Comparison of ENCODE assay signal across 7 mouse cellular contexts in the genomic region with DNA sequence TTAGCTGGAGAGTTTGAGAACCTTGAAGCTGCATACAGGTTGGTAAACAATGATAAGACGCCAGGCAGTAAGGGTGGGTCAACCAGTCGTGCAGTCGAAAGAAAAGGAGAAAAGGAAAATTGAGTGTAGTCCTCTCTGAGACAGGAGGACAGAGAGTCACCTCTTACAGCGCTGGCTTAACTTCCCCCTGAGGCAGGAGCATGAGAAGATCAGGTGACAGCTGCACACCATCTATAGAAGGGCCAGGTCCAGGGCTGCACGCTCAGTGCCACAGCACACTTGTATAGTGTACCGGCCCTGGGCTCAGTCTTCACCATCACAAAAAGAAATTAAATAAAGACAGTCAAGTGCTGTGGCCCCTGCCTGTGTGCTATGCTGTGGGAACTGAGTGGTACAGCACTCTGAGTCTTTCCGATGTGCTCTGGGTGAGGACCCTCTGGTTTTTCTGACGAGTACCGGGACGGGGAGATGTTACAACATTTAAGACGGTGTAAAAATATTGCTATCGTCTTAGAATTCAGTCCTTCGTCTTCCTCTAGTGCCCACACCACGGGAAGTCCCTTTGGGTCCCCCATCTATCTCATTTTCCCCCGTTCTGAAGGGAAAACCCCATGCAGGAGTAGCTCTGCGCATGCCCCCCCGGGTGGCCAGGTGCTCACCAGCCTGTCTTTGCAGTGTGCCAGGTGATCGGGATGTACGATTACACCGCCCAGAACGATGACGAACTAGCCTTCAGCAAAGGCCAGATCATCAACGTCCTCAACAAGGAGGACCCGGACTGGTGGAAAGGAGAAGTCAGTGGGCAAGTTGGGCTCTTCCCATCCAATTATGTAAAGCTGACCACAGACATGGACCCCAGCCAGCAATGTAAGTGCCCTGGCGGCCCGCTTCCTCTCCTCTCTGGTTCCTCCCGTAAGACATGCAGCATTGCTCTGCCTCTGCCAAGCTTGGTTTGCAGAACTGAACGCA.
DNase-seq lines count a peak whose midpoint lies in the region; ATAC-seq and TF ChIP-seq lines count a peak whose summit lies in the region.

No protein-coding gene starts in this region.

- no peaks in the 10 kb centered on the region for H3K4me1 ChIP-seq in midbrain, embryonic 13.5 days (replicated peaks)
- H3K4me1 ChIP-seq in midbrain, embryonic 10.5 days = no peaks in the 10 kb centered on the region; the same call in 1 of the 2 replicates
- H3K4me1 ChIP-seq in bone marrow macrophage, adult 2 months (ENCODE audit: control insufficient read depth, insufficient read depth, low read length) = peaks cover 63% of the 10 kb centered on the region
- H3K4me1 ChIP-seq in embryonic facial prominence, embryonic 15.5 days = peaks cover 5% of the 10 kb centered on the region; the same call in 1 of the 2 replicates

- H3K4me2 ChIP-seq in midbrain, embryonic 13.5 days (replicated peaks) = no peak overlapping the region
- H3K4me2 ChIP-seq in embryonic facial prominence, embryonic 15.5 days (replicated peaks) = no peak overlapping the region

- TF ChIP-seq CTCF in bone marrow macrophage, adult 2 months (IDR thresholded peaks at IDR 0.05; ENCODE audit: low read depth, low read length) = no peak

- DNase-seq in midbrain, embryonic 10.5 days (ENCODE audit: low spot score) = no peak
- peak; percentile 73 to 78 for DNase-seq in lung, adult 18-20 months
- DNase-seq in spleen, postnatal 14 days (ENCODE audit: low spot score in 2 of 2) = peak; percentile 32 to 39
- no peak for DNase-seq in ovary, adult 18-20 months (ENCODE audit: low spot score)

- WGBS in midbrain, embryonic 13.5 days = 96% methylated on average over 28 of the region's 28 CpGs
- 95% methylated on average over 28 of the region's 28 CpGs for WGBS in midbrain, embryonic 10.5 days
- 79% methylated on average over 28 of the region's 28 CpGs for WGBS in embryonic facial prominence, embryonic 15.5 days

- H3K4me3 ChIP-seq in midbrain, embryonic 13.5 days (replicated peaks) = no peak overlapping the region
- H3K4me3 ChIP-seq in midbrain, embryonic 10.5 days = no peak overlapping the region
- peak overlapping the region; percentile 49 for H3K4me3 ChIP-seq in bone marrow macrophage, adult 2 months (ENCODE audit: insufficient read depth, low read length)
- no peak overlapping the region for H3K4me3 ChIP-seq in embryonic facial prominence, embryonic 15.5 days (replicated peaks)

- H3K9me3 ChIP-seq in midbrain, embryonic 13.5 days = no peaks in the 10 kb centered on the region
- no peaks in the 10 kb centered on the region for H3K9me3 ChIP-seq in midbrain, embryonic 10.5 days (replicated peaks)
- H3K9me3 ChIP-seq in embryonic facial prominence, embryonic 15.5 days (replicated peaks) = no peaks in the 10 kb centered on the region

- H3K27ac ChIP-seq in midbrain, embryonic 13.5 days = peak overlapping the region; percentile 22
- no peak overlapping the region for H3K27ac ChIP-seq in midbrain, embryonic 10.5 days (replicated peaks)
- peak overlapping the region; percentile 93 for H3K27ac ChIP-seq in bone marrow macrophage, adult 2 months (ENCODE audit: insufficient read depth, low read depth, low read length)
- peak overlapping the region; percentile 23; the same call in 1 of the 2 replicates for H3K27ac ChIP-seq in embryonic facial prominence, embryonic 15.5 days (replicated peaks)

- H3K9ac ChIP-seq in midbrain, embryonic 13.5 days (replicated peaks) = no peak overlapping the region
- H3K9ac ChIP-seq in embryonic facial prominence, embryonic 15.5 days = no peak overlapping the region

- no peak for TF ChIP-seq POLR2A in bone marrow macrophage, adult 2 months (IDR thresholded peaks at IDR 0.05; ENCODE audit: borderline replicate concordance, low read depth, low read length)

- peaks cover 81% of the 10 kb centered on the region for H3K36me3 ChIP-seq in midbrain, embryonic 13.5 days
- H3K36me3 ChIP-seq in midbrain, embryonic 10.5 days = peaks cover 83% of the 10 kb centered on the region
- peaks cover 51% of the 10 kb centered on the region for H3K36me3 ChIP-seq in embryonic facial prominence, embryonic 15.5 days

- H3K27me3 ChIP-seq in midbrain, embryonic 13.5 days = no peaks in the 10 kb centered on the region
- no peaks in the 10 kb centered on the region for H3K27me3 ChIP-seq in midbrain, embryonic 10.5 days (ENCODE audit: low read depth, poor library complexity, severe bottlenecking)
- H3K27me3 ChIP-seq in embryonic facial prominence, embryonic 15.5 days = no peaks in the 10 kb centered on the region

- ATAC-seq in midbrain, embryonic 13.5 days = no peak
- ATAC-seq in embryonic facial prominence, embryonic 15.5 days (ENCODE audit: insufficient number of reproducible peaks, low FRiP score, low TSS enrichment, low read depth) = peak; percentile 55; the same call in 1 of the 2 replicates

Comparison
In these comparisons a context has a peak if more than half of its experiments do, and no peak if none do; other contexts are left out.
1. DNase-seq: peak in lung, adult 18-20 months (2 of 2) and spleen, postnatal 14 days (2 of 2); none in midbrain, embryonic 10.5 days (single experiment) and ovary, adult 18-20 months (single experiment).